Mouse (Mus musculus) cerebellum, adult 2 months (tissue): Measurements from ENCODE around the gene Smap2. TPM values are rescaled to one million over a fixed set of nuclear protein-coding genes. Genes with fewer than 3 reads are reported as not detected.

ENCODE experiments used
- DNase-seq, 2 experiments: peaks; one replicate each; pipeline ENCODE4 v3.0.0; 2021
- H3K27ac ChIP-seq: fragments of 200-500 bp; 2 replicates; pipeline ENCODE4 v1.5.1; 2012; ENCODE audit warnings: low read length, control low read depth, inconsistent platforms; ENCODE audit not compliant: insufficient read depth
- H3K27me3 ChIP-seq: fragments of 200-500 bp; 2 replicates; pipeline ENCODE4 v1.6.1; 2012; ENCODE audit warnings: inconsistent platforms, mild to moderate bottlenecking, low read length, moderate library complexity; ENCODE audit not compliant: control insufficient read depth, insufficient read depth
- H3K4me1 ChIP-seq: fragments of 200-500 bp; 2 replicates; pipeline ENCODE4 v1.6.1; 2011; ENCODE audit warnings: low read length; ENCODE audit not compliant: control insufficient read depth, insufficient read depth
- H3K4me3 ChIP-seq: fragments of 200-500 bp; replicated peaks from 2 replicates; pipeline ENCODE3; 2011; ENCODE audit warnings: mild to moderate bottlenecking, low read depth, low read length, control low read depth; ENCODE audit not compliant: insufficient read depth
- CTCF ChIP-seq: fragments of 200-500 bp; IDR thresholded peaks from 2 replicates; pipeline ENCODE4 v1.5.1; 2011; ENCODE audit warnings: low read depth, mild to moderate bottlenecking, control low read depth, low read length, moderate library complexity, borderline replicate concordance; ENCODE audit not compliant: insufficient read depth
- POLR2A ChIP-seq: fragments of 200-500 bp; IDR thresholded peaks from 2 replicates; pipeline ENCODE4 v1.6.1; 2011; ENCODE audit warnings: low read length, control low read depth, borderline replicate concordance; ENCODE audit not compliant: insufficient read depth
- WGBS: fragments of 180-500 bp; shearing (Covaris S2); methylation state at CpG from one replicate; pipeline ENCODE4 v1.1.7; 2018; 5-methylcytosine and 5-hydroxymethylcytosine counted together
- polyA plus RNA-seq: library from polyadenylated mRNA; depleted of rRNA; stranded (reverse); fragments of >200 nt; gene quantifications from 2 replicates; pipeline ENCODE4 v1.2.3, GENCODE M21; 2012

The Smap2 gene
- polyA plus RNA-seq, 1 experiment = 90.6 TPM

- Histone ChIP-seq H3K4me3 (peak overlapping the region; percentile 81), H3K27me3 (no peaks in the 10 kb centered on the region), H3K27ac (peak overlapping the region; percentile 60), H3K4me1 (no peaks in the 10 kb centered on the region; the same call in 1 of the 2 replicates)
- DNase-seq = peak; percentile 73 to 79
- WGBS = under 1% methylated on average over 39 of the region's 40 CpGs
- TF ChIP-seq POLR2A (no peak), CTCF (no peak)
Measured at GRCm38 (mm10) chr4:121016021-121016898, 787 bp downstream of the Smap2 start.

- H3K4me3 ChIP-seq = peak overlapping the region; percentile 81
- TF ChIP-seq POLR2A = no peak
- H3K27me3 ChIP-seq = no peaks in the 10 kb centered on the region
- no peak overlapping the region for H3K27ac ChIP-seq
- H3K4me1 ChIP-seq = peaks cover 3% of the 10 kb centered on the region; the same call in 1 of the 2 replicates
- no peak for DNase-seq
- WGBS = 56% methylated on average over 7 of the region's 7 CpGs
Measured at GRCm38 (mm10) chr4:121015268-121015659, 1.8 kb downstream of the Smap2 start.

GRCm38 (mm10) chr4:121014594-121015267, 2.3 kb downstream of the Smap2 start:
- Histone ChIP-seq H3K27me3 (no peaks in the 10 kb centered on the region), H3K4me1 (peaks cover 4% of the 10 kb centered on the region), H3K4me3 (no peak overlapping the region), H3K27ac (no peak overlapping the region)
- DNase-seq = no peak
- TF ChIP-seq POLR2A (no peak), CTCF (no peak)
- 65% methylated on average over 10 of the region's 10 CpGs for WGBS

- H3K4me3 ChIP-seq = no peak overlapping the region
- H3K4me1 ChIP-seq = peaks cover 8% of the 10 kb centered on the region
- no peaks in the 10 kb centered on the region for H3K27me3 ChIP-seq
- DNase-seq = no peak
- TF ChIP-seq CTCF (no peak), POLR2A (no peak)
- WGBS = 81% methylated on average over 11 of the region's 11 CpGs
- no peak overlapping the region for H3K27ac ChIP-seq
Measured at GRCm38 (mm10) chr4:121010770-121011549, 6.1 kb downstream of the Smap2 start.

GRCm38 (mm10) chr4:121009151-121009550, 7.9 kb downstream of the Smap2 start:
- Histone ChIP-seq H3K4me1 (peaks cover 12% of the 10 kb centered on the region), H3K27ac (no peak overlapping the region), H3K27me3 (no peaks in the 10 kb centered on the region), H3K4me3 (no peak overlapping the region)
- WGBS = 58% methylated on average over 5 of the region's 5 CpGs
- no peak for DNase-seq
- TF ChIP-seq POLR2A (no peak), CTCF (no peak)

- Histone ChIP-seq H3K27ac (no peak overlapping the region), H3K4me3 (no peak overlapping the region), H3K4me1 (peaks cover 15% of the 10 kb centered on the region), H3K27me3 (no peaks in the 10 kb centered on the region)
- DNase-seq = no peak
- WGBS = 91% methylated on average over 3 of the region's 3 CpGs
- TF ChIP-seq CTCF (no peak), POLR2A (no peak)
Measured at GRCm38 (mm10) chr4:121008071-121008745, 8.8 kb downstream of the Smap2 start.

- H3K4me3 ChIP-seq = no peak overlapping the region
- no peak overlapping the region for H3K27ac ChIP-seq
- peaks cover 23% of the 10 kb centered on the region for H3K4me1 ChIP-seq
- no peak for DNase-seq
- TF ChIP-seq CTCF (no peak), POLR2A (no peak)
- H3K27me3 ChIP-seq = no peaks in the 10 kb centered on the region
Measured at GRCm38 (mm10) chr4:121007006-121007405, 10.0 kb downstream of the Smap2 start.
